Mouse (Mus musculus): ENCODE data around the gene Izumo4.

Izumo4 gene

GRCm38 (mm10) chr10:80704418-80704817 lies 2.4 kb downstream of the Izumo4 start:
- CTCF ChIA-PET: interaction anchor here in 1 of 4 experiments (0.5 kb wide), 1 partner anchor 288 kb away, joined by 3 read pairs; no protein-coding TSS in a partner anchor
- POLR2A ChIA-PET: interaction anchor here in 2 of 4 experiments (0.6 to 9.4 kb wide), 10 partner anchors 10 to 649 kb away, joined by 3 to 124 read pairs (median 9); partner anchors contain the start of genes Ap3d1 (in 2 of the 2) and Mknk2 (in 2 of the 2)

GRCm38 (mm10) chr10:80705033-80705432 lies 3.0 kb downstream of the Izumo4 start:
- ChIA-PET CTCF (no interaction called here), POLR2A (interaction anchor here in 2 of 4 experiments (0.5 to 9.4 kb wide), 11 partner anchors 9 to 1239 kb away, joined by 3 to 124 read pairs (median 4); partner anchors contain the start of gene Mknk2 (in 2 of the 2))

GRCm38 (mm10) chr10:80705479-80705878 lies 3.5 kb downstream of the Izumo4 start:
- POLR2A ChIA-PET: interaction anchor here in 3 of 4 experiments (0.5 to 9.4 kb wide), 19 partner anchors 9 to 1239 kb away, joined by 3 to 124 read pairs (median 3); partner anchors contain the start of genes Mknk2 (in 2 of the 3), Ap3d1 (in 1 of the 3) and Rexo1 (in 1 of the 3)

GRCm38 (mm10) chr10:80710834-80711233 lies 8.8 kb downstream of the Izumo4 start:
- ChIA-PET POLR2A (interaction anchor here (0.6 to 9.4 kb wide), 11 partner anchors 8 to 36 kb away, joined by 3 to 124 read pairs (median 4); partner anchors contain the start of genes Ap3d1 (in 1 of the 4) and Mknk2 (in 1 of the 4)), CTCF (interaction anchor here in 2 of 4 experiments (0.8 to 1.2 kb wide), 3 partner anchors 23 to 94 kb away, joined by 3 read pairs; no protein-coding TSS in a partner anchor)

More at GRCm38 (mm10) chr10:80705479-80705878, 3.5 kb downstream of the Izumo4 start:
- CTCF ChIA-PET: interaction anchor here in 1 of 4 experiments (0.6 kb wide), 1 partner anchor 167 kb away, joined by 3 read pairs; no protein-coding TSS in a partner anchor

GRCm38 (mm10) chr10:80717281-80717680 lies 15.3 kb downstream of the Izumo4 start:
- POLR2A ChIA-PET: interaction anchor here in 2 of 4 experiments (0.7 to 3.8 kb wide), 18 partner anchors 7 to 55 kb away, joined by 3 to 19 read pairs (median 5); partner anchors contain the start of gene Izumo4 (in 1 of the 2)
- CTCF ChIA-PET: interaction anchor here in 3 of 4 experiments (0.5 to 1.4 kb wide), 6 partner anchors 12 to 562 kb away, joined by 3 to 4 read pairs (median 3); no protein-coding TSS in a partner anchor

- POLR2A ChIA-PET: interaction anchor here in 3 of 4 experiments (0.6 to 4.9 kb wide), 26 partner anchors 8 to 202 kb away, joined by 3 to 30 read pairs (median 4); partner anchors contain the start of genes Ap3d1 (in 2 of the 3), Gadd45b (in 2 of the 3), Izumo4 (in 2 of the 3) and Mknk2 (in 1 of the 3)
- CTCF ChIA-PET: interaction anchor here in 3 of 4 experiments (0.7 to 2.1 kb wide), 5 partner anchors 11 to 325 kb away, joined by 3 to 6 read pairs (median 3); no protein-coding TSS in a partner anchor
Observed at GRCm38 (mm10) chr10:80727369-80728127, 25.6 kb downstream of the Izumo4 start.

GRCm38 (mm10) chr10:80732611-80733101 lies 30.7 kb downstream of the Izumo4 start:
- ChIA-PET CTCF (interaction anchor here in 3 of 4 experiments (0.9 to 2.4 kb wide), 5 partner anchors 15 to 347 kb away, joined by 3 to 8 read pairs (median 4); no protein-coding TSS in a partner anchor), POLR2A (interaction anchor here (0.6 to 4.3 kb wide), 10 partner anchors 9 to 198 kb away, joined by 3 to 24 read pairs (median 7); partner anchors contain the start of genes Ap3d1 (in 2 of the 4) and Klf16 (in 1 of the 4))

GRCm38 (mm10) chr10:80736731-80737130 lies 34.7 kb downstream of the Izumo4 start:
- CTCF ChIA-PET: interaction anchor here in 3 of 4 experiments (0.5 to 1.7 kb wide), 7 partner anchors 11 to 272 kb away, joined by 3 to 6 read pairs (median 4); no protein-coding TSS in a partner anchor
- POLR2A ChIA-PET: interaction anchor here in 3 of 4 experiments (0.5 to 3.3 kb wide), 28 partner anchors 10 to 385 kb away, joined by 3 to 13 read pairs (median 3); partner anchors contain the start of gene Lmnb2 (in 1 of the 3)

GRCm38 (mm10) chr10:80738657-80739056 lies 36.7 kb downstream of the Izumo4 start:
- ChIA-PET CTCF (interaction anchor here (0.6 to 1.9 kb wide), 14 partner anchors 9 to 199 kb away, joined by 3 to 15 read pairs (median 4); partner anchors contain the start of genes Atp8b3 (in 1 of the 4) and Izumo4 (in 1 of the 4)), POLR2A (interaction anchor here in 3 of 4 experiments (0.7 to 6.7 kb wide), 26 partner anchors 8 to 431 kb away, joined by 3 to 82 read pairs (median 4); partner anchors contain the start of genes Dot1l (in 1 of the 3), Gadd45b (in 1 of the 3), Izumo4 (in 1 of the 3) and Lsm7 (in 1 of the 3))

GRCm38 (mm10) chr10:80741146-80741545 lies 39.2 kb downstream of the Izumo4 start:
- POLR2A ChIA-PET: interaction anchor here in 3 of 4 experiments (0.7 to 6.7 kb wide), 40 partner anchors 7 to 428 kb away, joined by 3 to 82 read pairs (median 6); partner anchors contain the start of genes Gadd45b (in 3 of the 3), Dot1l (in 2 of the 3), Izumo4 (in 2 of the 3) and Mknk2 (in 2 of the 3)
- CTCF ChIA-PET: interaction anchor here in 1 of 4 experiments (1.8 to 2.6 kb wide), 3 partner anchors 140 to 179 kb away, joined by 6 to 17 read pairs (median 7); partner anchors contain the start of gene Rexo1

- CTCF ChIA-PET: interaction anchor here (0.5 to 2.6 kb wide), 25 partner anchors 10 to 648 kb away, joined by 3 to 20 read pairs (median 4); partner anchors contain the start of genes Atp8b3 (in 1 of the 4), Gadd45b (in 1 of the 4), Rexo1 (in 1 of the 4) and Slc39a3 (in 1 of the 4)
- POLR2A ChIA-PET: interaction anchor here in 3 of 4 experiments (0.6 to 6.7 kb wide), 104 partner anchors 8 to 577 kb away, joined by 3 to 82 read pairs (median 4); partner anchors contain the start of genes Gadd45b (in 3 of the 3), Izumo4 (in 3 of the 3), Amh (in 2 of the 3) and Dot1l (in 2 of the 3)
Observed at GRCm38 (mm10) chr10:80741634-80742179, 39.7 kb downstream of the Izumo4 start.

- CTCF ChIA-PET: interaction anchor here (0.5 to 2.6 kb wide), 28 partner anchors 9 to 649 kb away, joined by 3 to 20 read pairs (median 4); partner anchors contain the start of genes Atp8b3 (in 1 of the 4), Diras1 (in 1 of the 4), Gadd45b (in 1 of the 4) and Rexo1 (in 1 of the 4)
- POLR2A ChIA-PET: interaction anchor here in 3 of 4 experiments (0.6 to 6.7 kb wide), 107 partner anchors 8 to 577 kb away, joined by 3 to 82 read pairs (median 4); partner anchors contain the start of genes Gadd45b (in 3 of the 3), Izumo4 (in 3 of the 3), Amh (in 2 of the 3) and Dot1l (in 2 of the 3)
Observed at GRCm38 (mm10) chr10:80742180-80742978, 40.4 kb downstream of the Izumo4 start, which contains the start of gene Ap3d1. Ap3d1 (minus strand) TSS chr10:80742264.

- ChIA-PET CTCF (interaction anchor here (0.5 to 1.5 kb wide), 13 partner anchors 9 to 577 kb away, joined by 3 to 12 read pairs (median 5); partner anchors contain the start of gene Cactin (in 1 of the 4)), POLR2A (interaction anchor here in 3 of 4 experiments (0.5 to 6.7 kb wide), 47 partner anchors 8 to 691 kb away, joined by 3 to 66 read pairs (median 4); partner anchors contain the start of genes Dot1l (in 2 of the 3), Gadd45b (in 2 of the 3), Mknk2 (in 2 of the 3) and Csnk1g2 (in 1 of the 3))
Observed at GRCm38 (mm10) chr10:80744262-80744661, 42.3 kb downstream of the Izumo4 start.

GRCm38 (mm10) chr10:80747410-80747809 lies 45.4 kb downstream of the Izumo4 start:
- ChIA-PET POLR2A (interaction anchor here in 3 of 4 experiments (0.5 to 2.7 kb wide), 44 partner anchors 10 to 429 kb away, joined by 3 to 25 read pairs (median 3); partner anchors contain the start of genes Gadd45b (in 2 of the 3), Abhd17a (in 1 of the 3), Eef2 (in 1 of the 3) and Izumo4 (in 1 of the 3)), CTCF (interaction anchor here (0.5 to 4.3 kb wide), 143 partner anchors 9 to 554 kb away, joined by 3 to 132 read pairs (median 4); partner anchors contain the start of genes Timm13 (in 3 of the 4), Tmprss9 (in 3 of the 4), Amh (in 2 of the 4) and Izumo4 (in 2 of the 4))

- ChIA-PET POLR2A (interaction anchor here in 3 of 4 experiments (0.6 to 2.7 kb wide), 34 partner anchors 10 to 242 kb away, joined by 3 to 25 read pairs (median 4); partner anchors contain the start of genes Gadd45b (in 3 of the 3), Abhd17a (in 1 of the 3), Amh (in 1 of the 3) and Csnk1g2 (in 1 of the 3)), CTCF (interaction anchor here (0.5 to 4.3 kb wide), 31 partner anchors 9 to 312 kb away, joined by 3 to 132 read pairs (median 3); partner anchors contain the start of genes Amh (in 1 of the 4), Lmnb2 (in 1 of the 4), Lsm7 (in 1 of the 4) and Sgta (in 1 of the 4))
Observed at GRCm38 (mm10) chr10:80748609-80749008, 46.6 kb downstream of the Izumo4 start.

Measured in embryonic stem cell, embryonic (primary cell).